Mouse (Mus musculus) macrophage (primary cell): ENCODE measurements around the gene Ltc4s. TPM values are rescaled to one million over a fixed set of nuclear protein-coding genes. Genes with fewer than 3 reads are reported as not detected.

Experiments used
- H3K27ac ChIP-seq: fragments of 350-480 bp; formaldehyde crosslinking; 2 replicates; pipeline ENCODE4 v1.9.0; 2021
- H3K36me3 ChIP-seq: fragments of 350-480 bp; formaldehyde crosslinking; 2 replicates; pipeline ENCODE4 v1.9.0; 2021; ENCODE audit errors: inconsistent target
- H3K4me3 ChIP-seq: fragments of 350-480 bp; formaldehyde crosslinking; 2 replicates; pipeline ENCODE4 v1.9.0; 2021; ENCODE audit errors: inconsistent target
- H3K79me2 ChIP-seq: fragments of 350-480 bp; formaldehyde crosslinking; 2 replicates; pipeline ENCODE4 v1.9.0; 2021; ENCODE audit errors: inconsistent target
- WGBS: methylation state at CpG from one replicate; pipeline ENCODE4 v1.1.7; 2026; ENCODE audit warnings: inconsistent platforms; ENCODE audit not compliant: missing documents; 5-methylcytosine and 5-hydroxymethylcytosine counted together
- polyA plus RNA-seq: library from polyadenylated mRNA; stranded (reverse); fragments of 250-400 nt; gene quantifications from 3 replicates; pipeline ENCODE4 v1.2.4, GENCODE M21; 2018; ENCODE audit warnings: inconsistent platforms
- total RNA-seq, 78 experiments: library from RNA; depleted of rRNA; stranded (reverse); fragments of 250-400 nt; gene quantifications; 1 replicate in 9 of 78; 2 replicates in 24 of 78; 3 replicates in 43 of 78; 4 replicates in 2 of 78; pipeline ENCODE4 v1.2.4; 2018; ENCODE audit warnings: inconsistent platforms in 56 of 78

Ltc4s gene
- total RNA-seq (2018; cell fraction: chromatin; rRNA removed): 1 to 10 TPM in 16 of 26 experiments, not detected in 10; 1.1 to 9.0 (median 4.6) TPM
- total RNA-seq (2018; cell fraction: cytosol; rRNA removed): 10 to 100 TPM in 12 of 26 experiments, 1 to 10 TPM in 13, under 1 TPM in 1; 0.96 to 18.9 (median 6.4) TPM
- 10 to 100 TPM in 10 of 26 experiments, 1 to 10 TPM in 12, not detected in 4; 1.2 to 17.6 (median 8.1) TPM for total RNA-seq (2018; cell fraction: nucleus; rRNA removed)
- 6.5 to 23.2 TPM (median 6.5 TPM) in 3 replicates for polyA plus RNA-seq

DNA sequence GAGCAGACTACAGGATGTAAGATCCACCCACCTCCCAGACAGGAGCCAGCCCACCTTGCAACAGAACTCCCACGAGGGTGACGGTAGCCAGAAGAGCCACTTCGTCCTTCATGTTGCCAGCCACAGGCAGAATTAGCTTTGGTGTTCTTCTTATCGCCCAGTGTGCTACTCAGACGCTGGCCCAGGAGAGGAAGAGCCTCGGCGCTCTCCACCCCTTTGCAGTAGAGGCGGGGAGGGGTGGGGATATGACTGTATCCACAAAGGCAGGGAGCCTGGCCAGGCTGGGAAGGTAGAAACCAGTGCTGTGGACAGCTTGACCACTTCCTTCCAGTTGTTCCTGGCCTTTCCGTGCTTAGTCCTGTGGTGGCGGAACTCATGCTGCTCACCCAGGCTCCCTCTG, at the start of gene Ltc4s:
Gene Ltc4s (minus strand): TSS at position 293 of the 400 bp plus-strand sequence.
- 5% methylated on average over 10 of the region's 10 CpGs for WGBS
- Histone ChIP-seq H3K79me2 (no peaks in the 10 kb centered on the region), H3K4me3 (peak within 1 kb of the TSS; percentile 29), H3K36me3 (peaks cover 17% of the 10 kb centered on the region), H3K27ac (peak within 1 kb of the TSS; percentile 58)

DNA sequence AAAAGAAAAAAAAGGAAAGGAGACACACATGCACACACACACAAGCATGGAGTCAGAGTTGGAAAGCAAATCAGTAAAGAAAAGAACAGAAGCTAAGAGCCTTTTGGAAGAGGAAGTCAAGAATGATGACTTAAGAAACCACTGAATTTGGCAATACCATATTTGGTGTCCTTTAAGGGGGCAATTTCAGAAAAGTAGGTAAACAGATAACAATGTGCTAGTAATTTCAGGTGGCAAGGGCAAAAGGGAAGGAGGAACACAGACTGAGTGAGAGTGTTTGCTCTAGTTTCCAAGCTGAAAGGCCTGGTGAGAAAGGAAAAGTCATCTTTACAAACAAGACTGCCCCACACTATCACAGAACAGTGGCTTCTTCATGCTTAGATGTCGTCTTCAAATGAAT, 48.0 kb upstream of the Ltc4s start:
- Histone ChIP-seq H3K36me3 (no peaks in the 10 kb centered on the region), H3K79me2 (peaks cover 97% of the 10 kb centered on the region), H3K4me3 (no peak overlapping the region), H3K27ac (peak overlapping the region; percentile 49)
- 7% methylated on average over 1 of the region's 1 CpGs for WGBS

DNA sequence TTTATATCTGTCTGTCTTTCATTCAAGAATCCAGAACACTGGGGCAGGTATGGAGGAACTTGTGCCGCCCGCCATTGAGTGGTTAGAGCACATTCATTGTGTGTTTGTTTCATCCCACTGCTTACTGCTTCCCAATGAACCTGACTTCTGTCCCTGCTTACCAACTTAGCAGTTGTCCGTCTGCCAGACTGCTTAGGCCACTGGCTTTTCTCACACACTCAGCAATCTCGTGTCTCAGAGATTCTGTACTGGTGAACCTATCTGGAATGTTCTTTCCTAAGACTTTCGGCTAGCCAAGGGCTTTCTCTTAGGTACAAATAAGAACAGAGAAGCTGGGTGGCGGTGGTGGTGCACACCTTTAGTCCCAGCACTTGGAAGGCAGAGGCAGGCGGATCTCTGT, 47.3 kb upstream of the Ltc4s start:
- Histone ChIP-seq H3K27ac (peak overlapping the region; percentile 49), H3K79me2 (peaks cover 97% of the 10 kb centered on the region), H3K4me3 (no peak overlapping the region), H3K36me3 (no peaks in the 10 kb centered on the region; the same call in 1 of the 2 replicates)
- 90% methylated on average over 7 of the region's 7 CpGs for WGBS

DNA sequence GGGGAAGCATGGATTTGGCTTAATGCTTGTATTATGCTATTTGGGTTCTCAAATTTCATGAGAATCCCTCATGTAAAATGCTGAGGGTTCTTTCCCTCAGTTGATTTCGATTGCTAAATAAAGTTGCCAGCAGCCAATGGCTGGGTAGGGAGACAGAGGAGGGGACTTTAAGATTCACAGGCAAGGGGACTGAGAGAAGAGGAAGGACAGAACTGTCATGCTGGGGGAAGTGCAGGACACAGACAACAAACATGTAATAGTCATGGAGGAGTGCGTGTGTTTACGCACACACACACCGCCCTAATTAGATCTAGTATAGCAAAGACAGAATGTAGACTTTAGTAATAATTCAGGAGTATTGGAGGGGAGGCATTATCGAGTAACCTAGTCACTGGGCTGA, 46.8 kb upstream of the Ltc4s start:
- peaks cover 97% of the 10 kb centered on the region for H3K79me2 ChIP-seq
- no peak overlapping the region for H3K4me3 ChIP-seq
- H3K27ac ChIP-seq: peak overlapping the region; percentile 49; the same call in 1 of the 2 replicates
- 67% methylated on average over 5 of the region's 5 CpGs for WGBS
- H3K36me3 ChIP-seq: no peaks in the 10 kb centered on the region; the same call in 1 of the 2 replicates

DNA sequence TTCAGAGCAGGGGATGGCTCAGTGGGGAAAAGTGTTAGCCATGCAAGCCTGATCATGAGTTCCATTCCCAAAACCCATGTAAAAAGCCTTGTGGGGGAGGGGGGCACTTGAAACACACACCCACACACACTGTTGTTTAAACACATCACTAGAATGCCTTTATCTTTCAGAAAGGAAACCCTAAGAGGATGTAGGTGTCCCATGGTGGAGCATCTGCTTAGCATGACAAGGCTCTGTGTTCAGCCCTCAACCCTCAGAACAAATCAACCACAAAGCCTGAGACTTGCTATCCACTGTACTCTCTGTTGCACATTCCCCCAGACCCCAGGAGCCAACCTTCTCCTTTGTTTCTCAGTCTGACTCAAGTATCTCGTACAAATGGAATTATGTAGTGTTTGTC, 41.6 kb upstream of the Ltc4s start:
- no peak overlapping the region for H3K27ac ChIP-seq
- 100% methylated on average over 1 of the region's 1 CpGs for WGBS
- peaks cover 100% of the 10 kb centered on the region for H3K79me2 ChIP-seq
- no peaks in the 10 kb centered on the region; the same call in 1 of the 2 replicates for H3K36me3 ChIP-seq
- H3K4me3 ChIP-seq: no peak overlapping the region

DNA sequence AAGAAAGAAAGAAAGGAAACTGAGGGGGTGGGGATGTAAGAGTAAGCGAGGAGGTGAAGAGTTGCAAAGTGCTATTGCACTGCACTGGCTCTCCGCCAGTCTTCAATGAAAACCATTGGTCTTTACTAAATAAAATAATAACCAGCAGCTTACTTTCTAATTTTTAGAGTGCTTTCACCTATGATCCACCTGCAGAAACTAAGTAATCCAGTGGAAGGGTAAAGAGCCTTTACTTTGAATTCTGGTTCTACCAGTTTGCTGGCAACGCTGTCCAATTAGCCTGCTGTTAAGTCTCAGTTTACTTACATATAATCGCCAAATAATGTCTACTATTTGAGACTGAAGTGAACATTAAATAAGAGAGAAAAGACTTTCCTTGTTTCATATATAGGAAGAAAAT, 40.6 kb upstream of the Ltc4s start:
- Histone ChIP-seq H3K36me3 (no peaks in the 10 kb centered on the region; the same call in 1 of the 2 replicates), H3K27ac (no peak overlapping the region), H3K4me3 (no peak overlapping the region), H3K79me2 (peaks cover 100% of the 10 kb centered on the region)
- 90% methylated on average over 4 of the region's 4 CpGs for WGBS

DNA sequence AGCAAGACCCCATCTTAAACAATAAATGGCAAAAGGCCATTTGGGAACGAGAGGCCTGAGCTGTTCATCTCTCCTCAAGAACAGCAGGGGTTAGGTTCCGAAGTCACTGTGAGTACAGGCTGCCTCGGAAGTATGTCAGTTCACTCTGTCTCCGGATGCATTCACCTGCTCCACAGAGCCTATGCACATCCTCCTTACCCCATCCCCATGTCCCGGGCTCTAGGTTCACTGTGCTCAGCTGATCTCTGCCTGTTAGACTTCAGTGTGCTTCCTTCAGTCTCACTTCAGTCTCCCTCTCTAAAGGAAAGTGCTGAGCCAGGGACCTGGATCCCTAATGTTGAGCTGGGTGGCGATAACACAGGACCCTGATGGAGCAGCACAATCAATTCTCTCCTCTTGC, 39.3 kb upstream of the Ltc4s start:
- Histone ChIP-seq H3K4me3 (no peak overlapping the region), H3K27ac (no peak overlapping the region), H3K79me2 (peaks cover 100% of the 10 kb centered on the region), H3K36me3 (no peaks in the 10 kb centered on the region; the same call in 1 of the 2 replicates)
- 94% methylated on average over 6 of the region's 6 CpGs for WGBS

DNA sequence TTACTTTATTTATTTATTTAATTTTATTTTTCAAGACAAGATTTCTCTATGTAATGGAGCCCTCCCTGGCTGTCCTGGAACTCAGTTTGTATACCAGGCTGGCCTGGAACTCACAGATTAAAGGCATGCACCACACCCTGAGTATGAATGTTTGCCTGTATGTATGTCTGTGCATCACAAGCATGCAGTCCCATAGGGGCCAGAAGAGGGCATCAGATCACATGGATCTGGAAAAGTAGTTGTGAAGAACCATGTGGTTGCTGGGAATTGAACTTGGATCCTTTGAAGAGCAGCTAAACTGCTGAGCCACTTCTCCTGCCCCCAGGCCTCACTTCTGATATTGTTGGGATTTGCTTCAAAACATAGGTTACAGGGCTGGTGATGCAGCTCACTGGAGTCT, 38.6 kb upstream of the Ltc4s start:
- Histone ChIP-seq H3K27ac (no peak overlapping the region), H3K4me3 (no peak overlapping the region), H3K36me3 (no peaks in the 10 kb centered on the region; the same call in 1 of the 2 replicates), H3K79me2 (peaks cover 100% of the 10 kb centered on the region)

DNA sequence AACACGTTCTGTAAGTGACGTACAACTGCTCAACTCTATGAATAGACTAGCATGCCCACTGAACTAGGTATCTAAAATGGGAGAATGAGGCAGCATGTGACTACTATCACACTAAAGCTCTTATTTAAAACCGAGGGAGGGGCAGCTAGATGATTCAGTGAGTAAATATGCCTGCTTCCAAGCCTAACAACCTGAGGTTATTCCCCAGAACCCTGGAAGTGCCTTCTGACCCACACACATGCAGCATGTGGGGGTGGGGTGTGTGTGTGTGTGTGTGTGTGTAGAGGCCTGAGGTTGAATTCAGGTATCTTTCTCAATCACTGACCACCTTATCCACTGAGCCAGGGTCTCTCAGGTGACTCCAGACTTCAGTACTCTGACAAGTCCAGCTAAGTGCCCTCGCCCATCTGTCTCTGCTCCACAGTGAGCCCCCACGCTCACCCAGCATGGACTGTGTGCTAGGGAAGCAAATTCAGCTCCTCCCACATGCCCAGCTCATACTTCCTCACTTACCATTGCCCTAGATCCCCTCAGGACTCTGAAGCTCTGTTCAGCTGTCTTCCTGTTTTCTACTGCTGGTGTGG, 37.2 kb upstream of the Ltc4s start:
- H3K36me3 ChIP-seq: no peaks in the 10 kb centered on the region; the same call in 1 of the 2 replicates
- no peak overlapping the region for H3K4me3 ChIP-seq
- H3K79me2 ChIP-seq: peaks cover 100% of the 10 kb centered on the region
- 8% methylated on average over 5 of the region's 5 CpGs for WGBS
- peak overlapping the region; percentile 62 for H3K27ac ChIP-seq

DNA sequence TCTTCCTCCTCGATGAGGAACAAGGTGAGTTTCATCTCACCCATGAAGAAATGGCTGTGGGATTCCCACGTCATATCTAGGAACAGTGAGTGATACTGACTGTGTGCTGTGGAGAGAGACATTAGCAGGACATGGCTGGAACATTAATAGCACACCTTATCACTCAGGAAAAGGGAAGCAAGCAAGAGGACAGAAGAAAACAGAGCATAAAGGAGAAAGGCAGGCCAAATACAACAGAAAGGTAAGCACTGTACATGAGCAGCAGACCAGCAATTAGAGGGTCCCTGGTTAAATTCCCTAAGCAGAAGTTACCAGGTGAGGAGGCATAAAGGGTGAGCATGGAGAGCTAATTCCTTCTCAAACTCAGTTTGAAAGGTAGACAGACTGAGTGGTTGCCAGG, 36.7 kb upstream of the Ltc4s start:
- WGBS: 21% methylated on average over 2 of the region's 2 CpGs
- peaks cover 100% of the 10 kb centered on the region for H3K79me2 ChIP-seq
- H3K27ac ChIP-seq: peak overlapping the region; percentile 62
- H3K4me3 ChIP-seq: no peak overlapping the region
- H3K36me3 ChIP-seq: no peaks in the 10 kb centered on the region

DNA sequence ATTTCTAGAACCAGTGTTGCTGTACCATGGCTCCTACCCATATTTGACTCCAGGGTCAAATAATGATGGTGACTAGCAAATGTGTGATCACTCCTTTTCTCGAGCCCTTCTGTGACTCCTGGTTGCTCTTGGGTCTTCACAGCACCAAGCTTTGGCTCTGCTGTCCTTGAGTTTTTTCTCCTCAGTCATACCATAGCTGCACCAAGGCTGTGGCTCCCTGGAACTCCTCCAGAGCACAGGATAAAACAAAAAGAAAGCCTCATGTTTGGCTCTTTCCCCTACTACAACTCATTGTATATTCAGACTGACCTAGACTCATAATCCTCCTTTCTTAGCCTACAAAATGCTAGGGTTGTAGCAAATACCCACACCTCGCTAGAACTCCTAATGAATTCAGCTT, 34.4 kb upstream of the Ltc4s start:
- no peak overlapping the region for H3K4me3 ChIP-seq
- H3K36me3 ChIP-seq: no peaks in the 10 kb centered on the region
- 91% methylated on average over 2 of the region's 2 CpGs for WGBS
- H3K79me2 ChIP-seq: peaks cover 100% of the 10 kb centered on the region
- H3K27ac ChIP-seq: no peak overlapping the region

DNA sequence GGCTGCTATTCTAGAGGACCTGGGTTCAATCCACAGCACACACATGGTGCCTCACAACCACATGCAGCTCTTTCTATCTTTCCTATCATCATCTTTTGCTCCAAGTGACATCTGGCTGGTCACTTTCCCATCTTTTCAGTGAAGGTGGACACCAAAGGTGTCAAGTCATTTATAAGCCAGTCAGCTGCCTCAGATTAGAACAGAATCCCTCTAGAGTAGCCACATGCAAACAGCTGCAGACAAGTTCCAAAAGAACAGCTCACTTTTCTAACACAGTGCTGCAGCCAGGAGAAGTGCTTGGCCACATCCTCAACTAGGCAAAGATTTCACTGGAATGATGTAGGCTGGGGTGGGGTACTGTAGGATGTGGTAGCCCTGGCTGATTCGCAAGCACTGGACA, 31.5 kb upstream of the Ltc4s start:
- 100% methylated on average over 1 of the region's 1 CpGs for WGBS
- Histone ChIP-seq H3K27ac (no peak overlapping the region), H3K4me3 (no peak overlapping the region), H3K79me2 (peaks cover 100% of the 10 kb centered on the region), H3K36me3 (peaks cover 22% of the 10 kb centered on the region; the same call in 1 of the 2 replicates)

DNA sequence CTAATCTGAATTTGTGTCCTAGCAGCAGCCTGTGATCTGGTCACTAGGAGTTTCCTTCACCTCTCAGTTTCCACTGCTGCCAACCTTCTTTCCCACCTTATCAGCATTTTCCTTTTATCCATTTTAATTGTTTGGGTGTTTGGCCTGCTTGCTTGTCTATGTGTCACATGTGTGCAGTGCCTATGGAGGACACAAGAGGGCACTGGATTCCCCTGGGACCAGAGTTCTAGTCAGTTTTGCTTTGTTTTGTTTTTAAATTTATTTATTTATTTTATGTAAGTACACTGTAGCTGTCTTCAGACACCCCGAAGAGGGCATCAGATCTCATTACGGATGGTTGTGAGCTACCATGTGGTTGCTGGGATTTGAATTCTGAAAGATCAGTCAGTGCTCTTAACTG, 30.7 kb upstream of the Ltc4s start:
- Histone ChIP-seq H3K36me3 (peaks cover 28% of the 10 kb centered on the region; the same call in 1 of the 2 replicates), H3K4me3 (no peak overlapping the region), H3K27ac (no peak overlapping the region), H3K79me2 (peaks cover 93% of the 10 kb centered on the region)
- 84% methylated on average over 2 of the region's 2 CpGs for WGBS

DNA sequence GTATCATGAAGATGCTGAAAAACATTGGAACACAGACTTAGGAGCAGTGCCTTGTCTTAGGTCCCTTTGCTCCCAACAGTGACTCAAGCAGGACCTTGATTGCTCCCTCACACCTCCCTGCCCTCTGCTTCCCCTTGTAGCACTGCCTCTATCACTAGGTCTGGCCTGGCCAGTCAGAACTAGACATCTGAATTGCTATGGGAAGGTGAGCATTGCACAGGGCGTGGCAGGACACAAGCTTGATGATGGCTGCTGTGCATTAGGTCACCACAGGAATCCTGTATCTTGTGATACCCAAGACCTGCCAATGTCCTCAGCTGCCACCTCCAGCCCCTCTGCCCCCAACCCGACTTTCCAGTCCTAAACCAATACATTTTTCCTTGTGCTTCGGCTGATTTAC, 28.6 kb upstream of the Ltc4s start:
- H3K4me3 ChIP-seq: no peak overlapping the region
- peaks cover 71% of the 10 kb centered on the region for H3K79me2 ChIP-seq
- H3K36me3 ChIP-seq: peaks cover 41% of the 10 kb centered on the region
- no peak overlapping the region for H3K27ac ChIP-seq
- 98% methylated on average over 3 of the region's 3 CpGs for WGBS

DNA sequence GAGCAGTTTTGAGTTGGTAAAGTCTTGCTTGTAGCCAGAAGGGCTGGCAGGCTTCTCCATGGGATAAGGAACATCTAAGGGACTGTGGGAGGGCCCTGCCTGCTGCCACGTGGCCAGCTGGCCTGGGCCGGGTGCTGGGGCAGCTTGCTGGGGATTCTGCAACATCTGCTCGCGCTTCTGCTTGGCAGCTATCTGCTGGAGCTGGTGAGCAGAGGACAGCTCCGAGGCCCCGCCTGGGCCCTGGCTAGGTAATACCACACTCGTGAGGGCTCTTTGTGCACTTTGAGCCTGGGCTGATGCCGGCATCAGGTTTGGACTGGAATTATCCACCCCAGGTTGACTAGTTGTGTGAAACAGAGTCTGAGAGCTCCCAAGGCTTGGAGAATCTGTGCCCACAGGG, 27.5 kb upstream of the Ltc4s start:
- H3K4me3 ChIP-seq: no peak overlapping the region
- H3K27ac ChIP-seq: no peak overlapping the region
- WGBS: 75% methylated on average over 7 of the region's 8 CpGs
- peaks cover 51% of the 10 kb centered on the region for H3K36me3 ChIP-seq
- peaks cover 61% of the 10 kb centered on the region; the same call in 1 of the 2 replicates for H3K79me2 ChIP-seq
